Mouse (Mus musculus): ENCODE measurements around the gene 4933405L10Rik.

DNA sequence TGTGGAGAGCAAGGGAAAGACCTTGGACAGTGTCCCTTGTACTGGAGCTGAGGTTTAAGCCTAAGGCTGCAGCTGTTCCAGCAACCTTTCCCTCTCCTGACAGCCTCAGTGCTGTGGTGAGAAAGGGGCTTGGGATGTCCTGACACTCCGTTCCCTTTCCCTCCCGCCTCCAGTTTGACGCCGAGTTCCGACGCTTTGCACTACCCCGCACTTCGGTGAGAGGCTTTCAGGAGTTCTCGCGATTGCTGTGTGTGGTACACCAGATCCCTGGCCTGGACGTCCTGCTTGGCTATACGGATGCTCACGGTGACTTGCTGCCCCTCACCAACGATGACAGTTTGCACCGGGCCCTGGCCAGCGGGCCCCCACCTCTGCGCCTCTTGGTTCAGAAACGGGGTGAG, 5.5 kb upstream of the 4933405L10Rik start:
- TF ChIP-seq CTCF (IDR thresholded peaks at IDR 0.05; ENCODE audit: low read depth, low read length) (no peak), POLR2A (IDR thresholded peaks at IDR 0.05; ENCODE audit: extremely low read depth, insufficient read depth, low read length) (no peak)
